Comparison of ENCODE assay signal across 9 mouse cellular contexts in the genomic region with DNA sequence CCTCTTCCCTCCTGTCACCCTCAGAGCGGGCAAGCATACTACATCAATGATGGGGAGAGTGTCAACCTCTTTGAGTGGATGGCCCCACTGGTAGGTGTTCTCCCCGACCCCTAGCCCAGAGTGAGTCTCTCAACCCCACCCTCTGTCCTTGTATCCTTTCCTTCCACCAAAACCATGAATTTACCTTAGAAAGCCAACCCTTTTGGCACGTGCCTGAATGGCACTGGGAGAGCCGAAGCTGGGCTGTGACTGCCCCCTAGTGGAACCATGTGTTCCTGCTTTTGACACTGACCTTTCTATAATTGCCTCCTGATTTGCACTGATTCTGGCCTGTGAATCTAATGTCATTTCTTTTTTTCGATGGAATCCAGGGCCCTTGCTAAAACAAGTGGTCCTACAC. TPM values are rescaled to one million over a fixed set of nuclear protein-coding genes. Genes with fewer than 3 reads are reported as not detected.
DNase-seq lines count a peak whose midpoint lies in the region; ATAC-seq and TF ChIP-seq lines count a peak whose summit lies in the region.
"Had no signal": no experiment of that assay in that cellular context is flagged by ENCODE, and none has a peak within 500 bp of the region (broad histone marks: within the 10 kb centered on the region; RNA-seq: fewer than 3 reads in every experiment).

No protein-coding gene starts in this region.

- no peaks in the 10 kb centered on the region for H3K9me3 ChIP-seq in forebrain, embryonic 14.5 days (replicated peaks; ENCODE audit: control insufficient read depth, low read length)
- H3K9me3 ChIP-seq in intestine, embryonic 15.5 days, result no peaks in the 10 kb centered on the region
- no peaks in the 10 kb centered on the region for H3K9me3 ChIP-seq in limb, embryonic 14.5 days (ENCODE audit: control insufficient read depth, low read length)
- no peaks in the 10 kb centered on the region for H3K9me3 ChIP-seq in midbrain, postnatal 0 days (ENCODE audit: low read length)
- H3K9me3 ChIP-seq: embryonic facial prominence, embryonic 13.5 days had no signal

- H3K36me3 ChIP-seq in testis, adult 2 months (ENCODE audit: control insufficient read depth, insufficient read depth, low read length), result no peaks in the 10 kb centered on the region
- H3K36me3 ChIP-seq in forebrain, embryonic 14.5 days (ENCODE audit: control insufficient read depth, insufficient read depth, low read length), result no peaks in the 10 kb centered on the region
- no peaks in the 10 kb centered on the region for H3K36me3 ChIP-seq in intestine, embryonic 15.5 days
- no peaks in the 10 kb centered on the region for H3K36me3 ChIP-seq in limb, embryonic 14.5 days (ENCODE audit: control insufficient read depth, insufficient read depth, low read length)
- no peaks in the 10 kb centered on the region for H3K36me3 ChIP-seq in midbrain, postnatal 0 days (ENCODE audit: insufficient read depth, low read length)
- no peaks in the 10 kb centered on the region for H3K36me3 ChIP-seq in spleen, adult 2 months (ENCODE audit: control insufficient read depth, insufficient read depth, low read length)
- H3K36me3 ChIP-seq: embryonic facial prominence, embryonic 13.5 days had no signal

- no peak overlapping the region for H3K27ac ChIP-seq in testis, adult 2 months (ENCODE audit: control insufficient read depth, insufficient read depth, low read depth, low read length)
- H3K27ac ChIP-seq in forebrain, embryonic 14.5 days (ENCODE audit: low read depth, low read length), result no peak overlapping the region
- no peak overlapping the region for H3K27ac ChIP-seq in intestine, embryonic 15.5 days
- no peak overlapping the region for H3K27ac ChIP-seq in limb, embryonic 14.5 days (replicated peaks; ENCODE audit: low read depth, low read length)
- H3K27ac ChIP-seq in midbrain, postnatal 0 days (ENCODE audit: low read depth, low read length), result no peak overlapping the region
- H3K27ac ChIP-seq in spleen, adult 2 months (ENCODE audit: insufficient read depth, low read length), result no peak overlapping the region
- H3K27ac ChIP-seq: embryonic facial prominence, embryonic 13.5 days had no signal

- H3K27me3 ChIP-seq in testis, adult 2 months (ENCODE audit: control insufficient read depth, insufficient read depth, low read length), result no peaks in the 10 kb centered on the region
- no peaks in the 10 kb centered on the region for H3K27me3 ChIP-seq in forebrain, embryonic 14.5 days (replicated peaks; ENCODE audit: control insufficient read depth, insufficient read depth, low read length)
- no peaks in the 10 kb centered on the region for H3K27me3 ChIP-seq in intestine, embryonic 15.5 days (replicated peaks)
- H3K27me3 ChIP-seq in limb, embryonic 14.5 days (ENCODE audit: control insufficient read depth, insufficient read depth, low read length), result no peaks in the 10 kb centered on the region
- H3K27me3 ChIP-seq in midbrain, postnatal 0 days (ENCODE audit: insufficient read depth, low read length), result no peaks in the 10 kb centered on the region
- no peaks in the 10 kb centered on the region for H3K27me3 ChIP-seq in spleen, adult 2 months (ENCODE audit: control insufficient read depth, insufficient read depth, low read length)

- TF ChIP-seq CTCF in testis, adult 2 months (IDR thresholded peaks at IDR 0.05; ENCODE audit: control insufficient read depth, insufficient read depth, insufficient replicate concordance, low read depth, low read length), result peak; percentile 85; the same call in 1 of the 2 replicates
- peak; percentile 95 for TF ChIP-seq CTCF in midbrain, postnatal 0 days (IDR thresholded peaks at IDR 0.05)
- peak; percentile 86; the same call in 1 of the 2 replicates for TF ChIP-seq CTCF in spleen, adult 2 months (IDR thresholded peaks at IDR 0.05; ENCODE audit: extremely low read depth, insufficient read depth, insufficient read length, insufficient replicate concordance)

- DNase-seq in testis, postnatal 14 days (ENCODE audit: low spot score), result no peak
- peak; percentile 64 for DNase-seq in cerebellum, adult 11 months
- peak; percentile 84 for DNase-seq in forebrain, embryonic 14.5 days (ENCODE audit: low spot score)
- peak; percentile 75 for DNase-seq in limb, embryonic 14.5 days (ENCODE audit: low spot score)
- peak; percentile 85 for DNase-seq in midbrain, postnatal 0 days (ENCODE audit: low spot score)
- DNase-seq in spleen, adult 2 months (ENCODE audit: low read depth in 1 of 2, low spot score in 2 of 2), result peak in 1 of 2 experiments; percentile 54

- H3K4me1 ChIP-seq in testis, adult 2 months (ENCODE audit: control insufficient read depth, insufficient read depth, low read length), result 0 out of 2 replicates have a peak, but pooled peaks cover 2% of the 10 kb centered on the region
- H3K4me1 ChIP-seq in forebrain, embryonic 14.5 days (ENCODE audit: control insufficient read depth, insufficient read depth, low read length), result no peaks in the 10 kb centered on the region
- H3K4me1 ChIP-seq in intestine, embryonic 15.5 days (replicated peaks), result no peaks in the 10 kb centered on the region
- no peaks in the 10 kb centered on the region for H3K4me1 ChIP-seq in limb, embryonic 14.5 days (ENCODE audit: control insufficient read depth, insufficient read depth, low read length)
- no peaks in the 10 kb centered on the region for H3K4me1 ChIP-seq in midbrain, postnatal 0 days (ENCODE audit: insufficient read depth, low read length)
- H3K4me1 ChIP-seq in spleen, adult 2 months (ENCODE audit: control insufficient read depth, insufficient read depth, insufficient read length), result no peaks in the 10 kb centered on the region
- H3K4me1 ChIP-seq: embryonic facial prominence, embryonic 13.5 days had no signal

- TF ChIP-seq POLR2A in testis, adult 2 months (IDR thresholded peaks at IDR 0.05; ENCODE audit: control insufficient read depth, low read depth, low read length), result no peak
- no peak for TF ChIP-seq POLR2A in limb, embryonic 14.5 days (IDR thresholded peaks at IDR 0.05; ENCODE audit: borderline replicate concordance, extremely low read depth, insufficient read depth, insufficient read length)
- TF ChIP-seq POLR2A in spleen, adult 2 months (IDR thresholded peaks at IDR 0.05; ENCODE audit: low read depth, low read length), result no peak

- no peak overlapping the region for H3K4me3 ChIP-seq in testis, adult 2 months (ENCODE audit: control insufficient read depth, low read depth, low read length)
- no peak overlapping the region for H3K4me3 ChIP-seq in forebrain, embryonic 14.5 days (ENCODE audit: low read depth, low read length)
- H3K4me3 ChIP-seq in intestine, embryonic 15.5 days (replicated peaks), result no peak overlapping the region
- no peak overlapping the region for H3K4me3 ChIP-seq in limb, embryonic 14.5 days (replicated peaks; ENCODE audit: low read length)
- no peak overlapping the region for H3K4me3 ChIP-seq in midbrain, postnatal 0 days (ENCODE audit: low read depth, low read length)
- H3K4me3 ChIP-seq in spleen, adult 2 months (ENCODE audit: extremely low read depth, insufficient read depth, insufficient read length), result no peak overlapping the region
- H3K4me3 ChIP-seq: embryonic facial prominence, embryonic 13.5 days had no signal

- peak; percentile 71 for ATAC-seq in forebrain, embryonic 14.5 days
- ATAC-seq in intestine, embryonic 15.5 days, result peak; percentile 40
- 0 out of 2 replicates have a peak, but pooled peaks have one; percentile 39 for ATAC-seq in limb, embryonic 14.5 days (ENCODE audit: low FRiP score, low read depth)
- ATAC-seq in midbrain, postnatal 0 days (ENCODE audit: low FRiP score), result peak; percentile 31; the same call in 1 of the 2 replicates

- 24% methylated on average over 5 of the region's 5 CpGs for WGBS in forebrain, embryonic 14.5 days
- WGBS in intestine, embryonic 15.5 days, result 19% methylated on average over 5 of the region's 5 CpGs
- WGBS in limb, embryonic 14.5 days, result 27% methylated on average over 5 of the region's 5 CpGs
- WGBS in midbrain, postnatal 0 days, result 30% methylated on average over 5 of the region's 5 CpGs
- 26% methylated on average over 5 of the region's 5 CpGs for WGBS in spleen, adult 2 months

- no peak overlapping the region for H3K4me2 ChIP-seq in forebrain, embryonic 14.5 days (ENCODE audit: low read length)
- no peak overlapping the region for H3K4me2 ChIP-seq in intestine, embryonic 15.5 days (replicated peaks)
- H3K4me2 ChIP-seq in limb, embryonic 14.5 days (replicated peaks; ENCODE audit: low read depth, low read length, severe bottlenecking), result no peak overlapping the region
- no peak overlapping the region for H3K4me2 ChIP-seq in midbrain, postnatal 0 days (ENCODE audit: low read depth, low read length, poor library complexity, severe bottlenecking)
- H3K4me2 ChIP-seq: embryonic facial prominence, embryonic 13.5 days had no signal

- no peak overlapping the region for H3K9ac ChIP-seq in forebrain, embryonic 14.5 days (ENCODE audit: low read length)
- no peak overlapping the region for H3K9ac ChIP-seq in intestine, embryonic 15.5 days
- no peak overlapping the region for H3K9ac ChIP-seq in limb, embryonic 14.5 days (ENCODE audit: low read depth, low read length, severe bottlenecking)
- H3K9ac ChIP-seq in midbrain, postnatal 0 days (replicated peaks; ENCODE audit: low read length, poor library complexity, severe bottlenecking), result no peak overlapping the region
- H3K9ac ChIP-seq: embryonic facial prominence, embryonic 13.5 days had no signal

RNA-seq across cellular contexts. Expression of a gene that starts 11.1 kb away (rescaled TPM):
- 0.16 and 0.31 TPM in 2 replicates for polyA plus RNA-seq in testis, adult 2 months (2012; rRNA removed)
- polyA plus RNA-seq in forebrain, embryonic 14.5 days (2014; fragmentation: Nextera tagmentation; extraction: Ambion mirVana), result not detected in 2 replicates
- polyA plus RNA-seq in intestine, embryonic 15.5 days (2015; fragmentation: Nextera tagmentation; extraction: Ambion mirVana), result not detected in 2 replicates
- polyA plus RNA-seq in limb, embryonic 14.5 days (2012; rRNA removed), result not detected in 2 replicates
- polyA plus RNA-seq in limb, embryonic 14.5 days (2014; fragmentation: Nextera tagmentation; extraction: Ambion mirVana), result not detected in 2 replicates
- total RNA-seq in midbrain, postnatal 0 days (2014; rRNA removed), result not detected in 2 replicates
- polyA plus RNA-seq in midbrain, postnatal 0 days (2015; fragmentation: Nextera tagmentation; extraction: Ambion mirVana), result 0.22 TPM in 1 of 2 replicates, not detected in the other
- polyA plus RNA-seq in spleen, adult 2 months (2012; rRNA removed), result not detected in 2 replicates
- polyA plus RNA-seq: embryonic facial prominence, embryonic 13.5 days had no signal

RNA-seq across cellular contexts. Expression of a gene that starts 19.4 kb away (rescaled TPM):
- 10.5 and 13.6 TPM in 2 replicates for polyA plus RNA-seq in testis, adult 2 months (2012; rRNA removed)
- polyA plus RNA-seq in forebrain, embryonic 14.5 days (2014; fragmentation: Nextera tagmentation; extraction: Ambion mirVana), result 9.1 and 11.3 TPM in 2 replicates
- polyA plus RNA-seq in intestine, embryonic 15.5 days (2015; fragmentation: Nextera tagmentation; extraction: Ambion mirVana), result 44.4 and 47.2 TPM in 2 replicates
- 37.5 and 39.9 TPM in 2 replicates for polyA plus RNA-seq in limb, embryonic 14.5 days (2012; rRNA removed)
- polyA plus RNA-seq in limb, embryonic 14.5 days (2014; fragmentation: Nextera tagmentation; extraction: Ambion mirVana), result 22.4 and 23.9 TPM in 2 replicates
- total RNA-seq in midbrain, postnatal 0 days (2014; rRNA removed), result 29.4 and 42.0 TPM in 2 replicates
- 30.7 and 31.1 TPM in 2 replicates for polyA plus RNA-seq in midbrain, postnatal 0 days (2015; fragmentation: Nextera tagmentation; extraction: Ambion mirVana)
- 15.8 and 18.4 TPM in 2 replicates for polyA plus RNA-seq in spleen, adult 2 months (2012; rRNA removed)
